Mouse (Mus musculus) small intestine, adult 2 months (tissue): ENCODE data around the gene Npm1. TPM values are rescaled to one million over a fixed set of nuclear protein-coding genes. Genes with fewer than 3 reads are reported as not detected.

Experiments used
- H3K27ac ChIP-seq: fragments of 200-500 bp; 2 replicates; pipeline ENCODE4 v1.5.1; 2012; ENCODE audit warnings: low read depth, low read length, control low read depth, inconsistent platforms; ENCODE audit not compliant: insufficient read depth
- H3K27me3 ChIP-seq: fragments of 200-500 bp; 2 replicates; pipeline ENCODE4 v1.6.1; 2012; ENCODE audit warnings: mild to moderate bottlenecking, moderate library complexity, low read length, inconsistent platforms; ENCODE audit not compliant: control insufficient read depth, insufficient read depth
- H3K36me3 ChIP-seq: fragments of 200-500 bp; 2 replicates; pipeline ENCODE4 v1.6.1; 2012; ENCODE audit warnings: mild to moderate bottlenecking, low read length, control low read depth, inconsistent platforms; ENCODE audit not compliant: control insufficient read depth, insufficient read depth
- H3K4me1 ChIP-seq: fragments of 200-500 bp; 2 replicates; pipeline ENCODE4 v1.6.1; 2012; ENCODE audit warnings: low read length, inconsistent platforms, mixed read lengths; ENCODE audit not compliant: control insufficient read depth, insufficient read depth, insufficient read length
- H3K4me3 ChIP-seq: fragments of 200-500 bp; 2 replicates; pipeline ENCODE4 v1.5.1; 2012; ENCODE audit warnings: low read depth, mild to moderate bottlenecking, control low read depth, inconsistent platforms, low read length, moderate library complexity
- CTCF ChIP-seq: fragments of 200-500 bp; IDR thresholded peaks from 2 replicates; pipeline ENCODE4 v1.5.1; 2012; ENCODE audit warnings: low read depth, mild to moderate bottlenecking, control low read depth, inconsistent platforms, low read length, moderate library complexity, mixed read lengths; ENCODE audit not compliant: insufficient replicate concordance, insufficient read length; ENCODE audit errors: extremely low read depth
- POLR2A ChIP-seq: fragments of 200-500 bp; IDR thresholded peaks from 2 replicates; pipeline ENCODE4 v1.6.1; 2012; ENCODE audit warnings: low read depth, mild to moderate bottlenecking, control low read depth, inconsistent platforms, low read length, moderate library complexity
- WGBS: fragments of 180-500 bp; shearing (Covaris S2); methylation state at CpG from one replicate; pipeline ENCODE4 v1.1.7; 2018; 5-methylcytosine and 5-hydroxymethylcytosine counted together
- polyA plus RNA-seq: library from polyadenylated mRNA; depleted of rRNA; stranded (reverse); fragments of >200 nt; gene quantifications from 2 replicates; pipeline ENCODE4 v1.2.3, GENCODE M21; 2012

Npm1 gene
- polyA plus RNA-seq, 1 experiment: 18.2 TPM

DNA sequence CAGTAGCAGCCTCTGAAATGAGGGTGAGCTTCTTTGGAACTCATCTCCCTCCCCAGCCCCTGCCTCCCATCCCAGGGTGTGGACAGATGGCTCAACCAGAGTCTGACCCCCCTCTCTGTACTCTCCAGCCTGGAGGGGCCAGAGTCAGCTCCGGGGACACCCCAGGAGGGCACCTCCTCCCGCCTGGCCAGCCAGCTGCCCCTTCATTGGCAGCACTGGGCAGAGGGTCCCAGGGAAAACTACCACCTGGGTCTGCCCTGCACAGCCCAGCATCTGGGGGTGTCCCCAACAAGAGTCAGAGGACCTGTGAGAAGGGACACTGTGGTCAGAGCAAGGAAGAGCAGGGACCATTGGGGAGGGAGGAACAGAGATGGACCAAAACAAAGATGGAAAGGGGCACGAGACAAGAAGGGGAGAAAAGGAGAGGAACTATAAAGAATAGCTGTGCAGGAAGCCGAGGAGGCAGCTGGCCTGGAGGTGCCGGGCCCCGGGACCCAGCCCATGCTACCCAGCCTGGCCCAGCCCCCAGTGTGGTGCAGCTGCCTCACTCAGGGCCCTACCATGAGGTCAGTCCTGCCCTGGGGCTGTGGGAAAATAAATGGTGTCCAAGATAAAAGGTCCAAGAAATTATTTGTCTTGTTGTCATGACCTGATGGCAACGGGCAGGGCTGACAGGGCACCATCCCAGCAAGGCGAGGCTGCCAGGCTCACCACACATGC is 30.2 kb downstream of the Npm1 start:
- TF ChIP-seq CTCF (no peak), POLR2A (no peak)
- Histone ChIP-seq H3K4me3 (no peak overlapping the region), H3K36me3 (no peaks in the 10 kb centered on the region), H3K4me1 (no peaks in the 10 kb centered on the region), H3K27ac (no peak overlapping the region), H3K27me3 (no peaks in the 10 kb centered on the region)
- WGBS: 62% methylated on average over 8 of the region's 8 CpGs

DNA sequence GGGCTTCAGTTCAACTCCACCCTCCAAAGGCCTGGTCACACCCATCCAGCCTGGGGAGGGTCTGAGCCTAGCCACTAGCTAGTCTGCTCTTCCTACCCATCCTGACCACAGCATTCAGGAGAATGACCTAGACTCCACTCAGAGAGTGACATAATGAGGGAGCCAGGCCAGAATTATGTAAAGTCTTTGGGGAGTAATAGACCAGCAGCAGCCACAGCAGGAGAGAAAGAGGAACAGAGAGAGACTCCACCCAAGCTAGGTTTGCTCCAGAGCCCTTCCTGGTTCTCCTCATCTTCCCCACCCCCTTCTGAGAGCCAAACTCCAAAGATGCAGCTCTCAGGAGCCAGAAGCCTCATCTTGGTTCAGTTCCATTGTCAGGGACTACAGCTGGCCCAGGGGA is 35.9 kb downstream of the Npm1 start:
- TF ChIP-seq CTCF: no peak
- TF ChIP-seq POLR2A: no peak
- Histone ChIP-seq H3K4me3 (no peak overlapping the region), H3K36me3 (no peaks in the 10 kb centered on the region), H3K4me1 (peaks cover 3% of the 10 kb centered on the region), H3K27ac (no peak overlapping the region), H3K27me3 (peaks cover 8% of the 10 kb centered on the region)

DNA sequence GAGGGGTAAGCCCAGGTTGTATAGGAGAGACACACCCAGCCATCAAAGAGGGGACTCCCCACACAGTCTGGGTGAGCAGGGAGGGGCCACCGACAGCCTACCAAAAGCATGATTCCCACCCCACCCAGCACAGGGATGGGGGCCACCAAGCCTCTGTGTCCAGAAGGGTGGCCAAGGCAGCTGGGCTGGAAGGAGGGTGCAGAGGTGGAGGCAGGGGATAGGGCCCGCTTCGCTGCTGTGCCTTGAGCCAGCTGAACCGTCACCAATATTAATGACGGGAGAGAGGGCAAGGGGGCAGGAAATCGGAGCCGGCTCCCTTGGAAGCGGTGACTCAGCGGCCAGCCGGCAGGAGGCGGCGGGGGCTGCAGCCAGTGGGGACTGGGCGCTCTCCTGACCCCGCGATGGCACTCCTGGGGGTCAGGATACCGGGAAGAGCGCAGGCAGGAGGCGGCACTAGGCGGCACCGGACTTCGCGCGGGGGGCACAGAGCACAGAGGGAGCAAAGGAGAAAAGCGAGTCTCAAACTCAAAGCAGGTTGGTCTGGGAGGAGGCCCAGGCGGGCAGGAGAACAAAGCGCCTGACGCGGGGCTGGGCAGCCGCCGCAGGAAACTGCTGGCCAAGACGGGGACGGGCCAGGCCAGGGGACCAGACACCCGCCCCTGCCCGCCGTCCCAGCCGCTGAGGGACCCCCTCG is 40.3 kb downstream of the Npm1 start:
- peaks cover 8% of the 10 kb centered on the region for H3K27me3 ChIP-seq
- peak overlapping the region; percentile 33 for H3K4me3 ChIP-seq

DNA sequence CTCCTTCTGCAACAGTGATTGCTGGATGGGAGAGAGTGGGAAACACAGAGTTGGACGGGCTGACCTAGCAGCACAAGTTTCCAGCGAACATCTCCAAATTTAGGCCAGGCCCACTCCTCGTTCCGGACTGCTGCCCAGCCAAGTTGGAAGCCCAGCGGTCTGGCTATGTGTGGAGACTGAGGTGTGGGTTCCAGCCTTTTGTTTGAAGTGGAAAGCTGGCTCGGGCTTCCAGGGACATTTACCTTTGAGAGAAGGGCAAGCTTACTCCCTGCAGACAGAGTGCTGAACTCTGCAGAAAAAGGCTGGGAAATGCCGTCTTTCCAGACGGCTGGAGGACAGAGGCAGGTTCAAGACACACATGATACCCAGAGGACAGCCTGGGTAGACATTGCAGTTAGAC is 43.5 kb downstream of the Npm1 start:
- 74% methylated on average over 8 of the region's 8 CpGs for WGBS

More for the DNA sequence above, 40.3 kb downstream of the Npm1 start:
- no peak overlapping the region for H3K27ac ChIP-seq
- TF ChIP-seq CTCF (no peak), POLR2A (no peak)
- no peaks in the 10 kb centered on the region for H3K36me3 ChIP-seq
- WGBS: 2% methylated on average over 37 of the region's 37 CpGs
- peaks cover 3% of the 10 kb centered on the region for H3K4me1 ChIP-seq

GRCm38 (mm10) chr11:33119116-33119515 is 43.9 kb downstream of the Npm1 start:
- Histone ChIP-seq H3K27ac (no peak overlapping the region), H3K4me3 (no peak overlapping the region), H3K4me1 (peaks cover 3% of the 10 kb centered on the region), H3K27me3 (peaks cover 8% of the 10 kb centered on the region), H3K36me3 (no peaks in the 10 kb centered on the region)
- 67% methylated on average over 7 of the region's 7 CpGs for WGBS
- no peak for TF ChIP-seq POLR2A
- TF ChIP-seq CTCF: no peak

More for the DNA sequence above, 43.5 kb downstream of the Npm1 start:
- Histone ChIP-seq H3K27ac (no peak overlapping the region), H3K36me3 (no peaks in the 10 kb centered on the region), H3K4me1 (peaks cover 3% of the 10 kb centered on the region), H3K27me3 (peaks cover 8% of the 10 kb centered on the region), H3K4me3 (no peak overlapping the region)
- no peak for TF ChIP-seq POLR2A

DNA sequence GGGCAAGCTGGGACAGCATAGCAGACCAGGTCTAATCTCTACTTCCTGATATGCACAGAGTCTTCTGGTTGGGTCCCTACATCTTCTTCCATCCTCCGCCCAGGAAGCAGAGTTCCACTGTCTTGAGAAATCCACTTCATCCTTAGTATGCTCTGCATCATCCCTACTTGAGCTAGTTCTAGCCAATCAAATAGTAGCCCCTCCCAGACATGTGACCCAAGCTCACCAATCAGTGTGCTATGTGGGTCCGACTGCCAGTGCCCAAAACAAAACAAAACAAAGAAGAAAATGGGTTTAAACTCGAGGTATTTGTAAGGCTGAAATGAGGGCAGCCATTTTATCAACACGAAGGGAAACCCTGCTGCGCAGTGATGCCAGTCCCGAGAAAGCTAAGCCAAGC is 44.5 kb downstream of the Npm1 start:
- Histone ChIP-seq H3K27me3 (peaks cover 8% of the 10 kb centered on the region), H3K36me3 (no peaks in the 10 kb centered on the region), H3K4me1 (peaks cover 3% of the 10 kb centered on the region), H3K27ac (no peak overlapping the region), H3K4me3 (no peak overlapping the region)
- WGBS: 62% methylated on average over 6 of the region's 6 CpGs
- no peak for TF ChIP-seq POLR2A
- TF ChIP-seq CTCF: no peak

GRCm38 (mm10) chr11:33115796-33116195 is 47.2 kb downstream of the Npm1 start:
- TF ChIP-seq POLR2A: no peak
- no peak for TF ChIP-seq CTCF
- 84% methylated on average over 3 of the region's 3 CpGs for WGBS
- Histone ChIP-seq H3K36me3 (no peaks in the 10 kb centered on the region), H3K27me3 (no peaks in the 10 kb centered on the region), H3K27ac (no peak overlapping the region), H3K4me1 (no peaks in the 10 kb centered on the region), H3K4me3 (no peak overlapping the region)
